Mouse (Mus musculus) myocyte (in vitro differentiated cells): ENCODE data around the gene Xxylt1. TPM values are rescaled to one million over a fixed set of nuclear protein-coding genes. Genes with fewer than 3 reads are reported as not detected.

ENCODE experiments used
- H3K27me3 ChIP-seq: one replicate; pipeline ENCODE4 v1.6.1; 2011; ENCODE audit not compliant: control insufficient read depth, insufficient read depth, insufficient read length
- H3K36me3 ChIP-seq: one replicate; pipeline ENCODE4 v1.6.1; 2011; ENCODE audit not compliant: control insufficient read depth, insufficient read depth
- H3K4me2 ChIP-seq: one replicate; pipeline ENCODE4 v1.6.1; 2011; ENCODE audit warnings: low read depth, control low read depth
- H3K4me3 ChIP-seq: one replicate; pipeline ENCODE4 v1.5.1; 2011; ENCODE audit warnings: mild to moderate bottlenecking, control low read depth, moderate library complexity
- H3K79me2 ChIP-seq: one replicate; pipeline ENCODE4 v1.6.1; 2011; ENCODE audit not compliant: control insufficient read depth, insufficient read depth
- H3ac ChIP-seq: one replicate; pipeline ENCODE4 v1.6.1; 2011; ENCODE audit not compliant: control insufficient read depth, insufficient read length
- CEBPB ChIP-seq: IDR thresholded peaks from 2 replicates; pipeline ENCODE4 v1.6.1; 2011; ENCODE audit warnings: mild to moderate bottlenecking, moderate library complexity; ENCODE audit not compliant: poor library complexity, insufficient read depth, severe bottlenecking
- E2F4 ChIP-seq: IDR thresholded peaks from one replicate; pipeline ENCODE4 v1.6.1; 2011; ENCODE audit warnings: mild to moderate bottlenecking, control low read depth, moderate library complexity; ENCODE audit not compliant: insufficient read depth
- MAX ChIP-seq: IDR thresholded peaks from one replicate; pipeline ENCODE4 v1.6.1; 2011; ENCODE audit warnings: low read depth, mild to moderate bottlenecking, control low read depth
- MYOD1 ChIP-seq, 3 experiments: IDR thresholded peaks; one replicate each; pipeline ENCODE4 v1.6.1; 2011; ENCODE audit warnings: control low read depth in 2 of 3, low read depth in 2 of 3, mild to moderate bottlenecking in 2 of 3, moderate library complexity in 1 of 3; ENCODE audit not compliant: insufficient read length in 2 of 3, control insufficient read depth in 1 of 3
- MYOG ChIP-seq, 3 experiments: IDR thresholded peaks; one replicate each; pipeline ENCODE4 v1.6.1; 2011; ENCODE audit warnings: control low read depth in 2 of 3, low read depth in 2 of 3, mild to moderate bottlenecking in 2 of 3; ENCODE audit not compliant: insufficient read length in 2 of 3, control insufficient read depth in 1 of 3, insufficient read depth in 1 of 3
- POLR2A ChIP-seq: IDR thresholded peaks from one replicate; pipeline ENCODE4 v1.6.1; 2011; ENCODE audit warnings: low read depth, mild to moderate bottlenecking, control low read depth, moderate library complexity; ENCODE audit not compliant: insufficient read length
- POLR2AphosphoS2 ChIP-seq: IDR thresholded peaks from one replicate; pipeline ENCODE4 v1.6.1; 2011; ENCODE audit warnings: low read depth, control low read depth; ENCODE audit not compliant: insufficient read length
- REST ChIP-seq: IDR thresholded peaks from one replicate; pipeline ENCODE4 v1.6.1; 2011; ENCODE audit warnings: mild to moderate bottlenecking, control low read depth, moderate library complexity; ENCODE audit not compliant: insufficient read depth, insufficient read length
- SRF ChIP-seq: IDR thresholded peaks from one replicate; pipeline ENCODE4 v1.6.1; 2011; ENCODE audit warnings: low read depth; ENCODE audit not compliant: control insufficient read depth, insufficient read length
- TCF12 ChIP-seq: IDR thresholded peaks from one replicate; pipeline ENCODE4 v1.6.1; 2011; ENCODE audit warnings: mild to moderate bottlenecking, control low read depth; ENCODE audit not compliant: poor library complexity, insufficient read depth, severe bottlenecking
- TCF3 ChIP-seq: IDR thresholded peaks from one replicate; pipeline ENCODE4 v1.6.1; 2011; ENCODE audit warnings: low read depth, control low read depth; ENCODE audit not compliant: insufficient read length
- USF1 ChIP-seq: IDR thresholded peaks from one replicate; pipeline ENCODE4 v1.6.1; 2011; ENCODE audit warnings: low read depth, mild to moderate bottlenecking, control low read depth, moderate library complexity
- polyA plus RNA-seq: library from polyadenylated mRNA; unstranded; fragments of >200 nt; fragmentation: generic; extraction: Trizol; gene quantifications from one replicate; pipeline ENCODE4 v1.2.1, GENCODE M21; 2012; ENCODE audit warnings: missing spikeins

Gene Xxylt1
- polyA plus RNA-seq, 1 experiment = 7.6 TPM

DNA sequence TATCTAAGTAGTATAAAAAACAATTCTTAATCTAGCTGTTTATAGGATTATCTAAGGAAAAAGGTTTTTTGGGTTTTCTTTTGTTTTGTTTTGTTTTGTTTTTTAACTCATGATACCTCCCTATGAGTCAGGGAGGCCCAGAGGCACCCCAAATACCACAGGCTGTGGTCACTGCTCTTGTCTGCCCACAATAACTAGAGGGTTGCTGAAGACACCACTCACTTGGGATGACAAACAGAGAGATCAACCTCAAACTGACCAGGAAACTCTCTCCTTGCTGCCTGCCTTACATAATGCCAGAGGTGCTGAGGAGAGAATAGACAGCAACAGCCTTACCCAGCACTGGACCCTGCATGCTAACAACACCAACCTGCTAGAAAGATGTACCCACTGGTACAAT lies 32.4 kb upstream of the Xxylt1 start:
- Histone ChIP-seq H3K4me3 (no peak overlapping the region), H3ac (no peak overlapping the region), H3K79me2 (no peaks in the 10 kb centered on the region), H3K36me3 (peaks cover 26% of the 10 kb centered on the region), H3K4me2 (no peak overlapping the region), H3K27me3 (no peaks in the 10 kb centered on the region)
- TF ChIP-seq TCF3 (no peak), E2F4 (no peak)

DNA sequence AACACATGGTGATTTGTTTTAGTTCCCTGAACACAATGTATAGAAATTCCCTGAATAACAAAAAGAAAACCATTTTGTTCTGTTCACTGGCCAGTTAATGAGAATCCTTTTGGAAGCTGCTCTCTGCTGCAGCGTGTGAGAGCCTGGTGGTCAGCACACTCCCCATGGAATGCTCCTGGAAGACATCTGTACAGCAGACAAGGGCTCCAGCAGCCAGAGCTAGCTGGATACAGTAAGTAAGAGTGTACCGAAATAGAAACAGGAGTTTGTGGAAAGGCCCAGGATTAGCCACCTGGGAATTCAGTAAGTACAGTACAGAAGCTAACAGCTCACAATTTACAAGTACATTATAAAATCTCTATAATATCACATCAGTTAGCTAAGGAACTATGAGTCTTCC lies 20.1 kb upstream of the Xxylt1 start:
- Histone ChIP-seq H3K36me3 (peaks cover 59% of the 10 kb centered on the region), H3K4me3 (no peak overlapping the region), H3K79me2 (no peaks in the 10 kb centered on the region), H3ac (no peak overlapping the region), H3K27me3 (no peaks in the 10 kb centered on the region), H3K4me2 (no peak overlapping the region)
- TF ChIP-seq E2F4 = no peak
- no peak for TF ChIP-seq TCF12
- no peak for TF ChIP-seq USF1
- no peak for TF ChIP-seq TCF3
- TF ChIP-seq REST = no peak
- TF ChIP-seq POLR2AphosphoS2 = no peak
- no peak for TF ChIP-seq SRF
- no peak for TF ChIP-seq MAX
- no peak for TF ChIP-seq POLR2A
- no peak for TF ChIP-seq MYOD1 (IDR thresholded peaks at IDR 0.05; ENCODE audit: control insufficient read depth in 1 of 3, insufficient read length in 2 of 3, low read depth in 2 of 3)
- no peak for TF ChIP-seq MYOG (IDR thresholded peaks at IDR 0.05; ENCODE audit: control insufficient read depth in 1 of 3, insufficient read depth in 1 of 3, insufficient read length in 2 of 3, low read depth in 2 of 3)
- TF ChIP-seq CEBPB = no peak

GRCm38 (mm10) chr16:31099906-31100305 lies 18.7 kb upstream of the Xxylt1 start:
- TF ChIP-seq REST (no peak), CEBPB (no peak), POLR2A (no peak), MYOG (IDR thresholded peaks at IDR 0.05; ENCODE audit: control insufficient read depth in 1 of 3, insufficient read depth in 1 of 3, insufficient read length in 2 of 3, low read depth in 2 of 3) (no peak), SRF (no peak), POLR2AphosphoS2 (no peak), MYOD1 (IDR thresholded peaks at IDR 0.05; ENCODE audit: control insufficient read depth in 1 of 3, insufficient read length in 2 of 3, low read depth in 2 of 3) (no peak), USF1 (no peak)
- no peak overlapping the region for H3ac ChIP-seq
- no peaks in the 10 kb centered on the region for H3K27me3 ChIP-seq
- no peaks in the 10 kb centered on the region for H3K79me2 ChIP-seq
- H3K4me2 ChIP-seq = no peak overlapping the region
- no peak overlapping the region for H3K4me3 ChIP-seq
- H3K36me3 ChIP-seq = peaks cover 46% of the 10 kb centered on the region

DNA sequence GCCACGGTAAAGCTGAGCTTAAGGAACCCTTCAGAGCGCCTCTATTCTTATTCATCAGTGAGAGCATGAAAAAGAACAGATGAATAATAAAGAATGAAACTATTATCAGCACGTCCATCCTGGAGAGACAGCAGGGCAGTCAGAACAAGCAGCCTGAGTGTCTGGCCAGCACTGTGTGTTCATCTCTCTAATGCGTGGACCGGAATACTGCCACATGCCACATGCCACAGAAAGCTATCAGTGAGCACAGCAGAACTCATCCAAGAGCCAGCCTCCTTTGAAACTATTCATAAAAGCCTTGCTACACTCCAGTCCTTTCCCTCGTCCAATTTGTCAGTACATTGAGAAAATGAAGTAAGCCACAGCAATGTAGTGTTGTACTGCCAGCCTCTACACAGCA lies 12.8 kb upstream of the Xxylt1 start:
- no peak for TF ChIP-seq USF1
- TF ChIP-seq E2F4 = no peak
- TF ChIP-seq SRF = no peak
- no peak for TF ChIP-seq CEBPB
- no peak for TF ChIP-seq MYOD1 (IDR thresholded peaks at IDR 0.05; ENCODE audit: control insufficient read depth in 1 of 3, insufficient read length in 2 of 3, low read depth in 2 of 3)
- no peak for TF ChIP-seq MAX
- no peak for TF ChIP-seq POLR2AphosphoS2
- no peak for TF ChIP-seq TCF3
- no peak for TF ChIP-seq MYOG (IDR thresholded peaks at IDR 0.05; ENCODE audit: control insufficient read depth in 1 of 3, insufficient read depth in 1 of 3, insufficient read length in 2 of 3, low read depth in 2 of 3)
- no peak for TF ChIP-seq POLR2A
- H3K4me2 ChIP-seq = no peak overlapping the region
- no peaks in the 10 kb centered on the region for H3K79me2 ChIP-seq
- peaks cover 9% of the 10 kb centered on the region for H3K36me3 ChIP-seq
- H3K27me3 ChIP-seq = no peaks in the 10 kb centered on the region
- no peak overlapping the region for H3K4me3 ChIP-seq
- no peak overlapping the region for H3ac ChIP-seq

DNA sequence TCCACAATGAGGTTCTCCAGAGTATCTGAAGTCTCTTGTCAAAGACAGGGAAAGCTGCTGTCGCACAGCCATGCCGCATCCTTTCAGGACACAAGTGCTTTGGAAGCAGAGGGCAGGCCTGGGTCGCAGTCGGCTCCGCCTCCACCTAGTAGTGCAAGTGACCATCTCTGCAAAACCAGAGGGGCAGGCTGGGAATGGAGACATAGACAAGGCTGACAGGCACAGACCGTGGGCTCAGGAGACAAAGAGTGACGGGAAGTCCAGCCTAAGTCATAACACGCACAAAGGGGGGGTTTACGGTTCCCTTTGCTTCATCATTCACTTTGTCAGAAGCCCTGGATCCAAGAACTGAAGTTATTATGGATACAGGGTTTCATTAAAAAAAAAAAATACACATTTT lies 12.0 kb upstream of the Xxylt1 start:
- H3K4me2 ChIP-seq = no peak overlapping the region
- TF ChIP-seq MYOD1 (IDR thresholded peaks at IDR 0.05; ENCODE audit: control insufficient read depth in 1 of 3, insufficient read length in 2 of 3, low read depth in 2 of 3) = no peak
- TF ChIP-seq USF1 = no peak
- no peak for TF ChIP-seq POLR2A
- no peak for TF ChIP-seq MYOG (IDR thresholded peaks at IDR 0.05; ENCODE audit: control insufficient read depth in 1 of 3, insufficient read depth in 1 of 3, insufficient read length in 2 of 3, low read depth in 2 of 3)
- TF ChIP-seq CEBPB = no peak
- no peak for TF ChIP-seq E2F4
- no peak for TF ChIP-seq TCF12
- no peak for TF ChIP-seq POLR2AphosphoS2
- no peak for TF ChIP-seq MAX
- no peak for TF ChIP-seq SRF
- no peak for TF ChIP-seq REST
- no peak for TF ChIP-seq TCF3
- H3K4me3 ChIP-seq = no peak overlapping the region
- H3K27me3 ChIP-seq = no peaks in the 10 kb centered on the region
- H3ac ChIP-seq = no peak overlapping the region
- peaks cover 2% of the 10 kb centered on the region for H3K36me3 ChIP-seq
- no peaks in the 10 kb centered on the region for H3K79me2 ChIP-seq
